Mouse (Mus musculus) 3134 (cell line): ENCODE measurements at regions not wholly inside any gene's neighbourhood (a gene's known extent, or its start where the extent isn't known, plus 50 kb on each side); places are given as distances from the start of the nearest gene placed in this dataset.
A peak's percentile ranks its signal among the peaks of the same experiment; 100 is the strongest.
"Not testable (repeated sequence)": the region's sequence is repeated elsewhere in the genome, so short reads cannot be mapped to it uniquely, and the experiment has no call there.

Source experiments
- DNase-seq: peaks from one replicate; pipeline ENCODE4 v3.0.0-alpha.2; 2011; ENCODE audit warnings: low spot score; ENCODE audit not compliant: insufficient read length; ENCODE audit errors: extremely low read depth

DNA sequence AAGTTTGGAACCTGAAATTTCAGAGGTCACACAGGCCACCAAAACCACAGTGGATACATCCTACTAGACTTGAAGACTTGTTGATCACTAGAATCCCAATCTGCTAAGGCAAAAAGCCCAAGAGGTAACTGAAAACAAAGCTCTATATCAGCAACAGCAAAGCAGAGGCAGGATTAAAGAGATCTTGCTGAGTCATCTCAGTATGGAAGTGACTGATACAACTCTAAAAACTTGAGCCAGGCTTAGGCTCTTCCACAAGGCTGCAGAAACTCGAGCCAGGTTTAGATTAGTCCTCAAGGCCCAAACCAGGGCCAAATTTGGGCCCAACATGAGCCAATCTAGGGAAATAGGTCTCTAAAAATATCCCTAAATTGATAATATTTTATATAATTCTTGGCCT lies 56.2 kb downstream of the Speer3 start:
- DNase-seq, result no peak

DNA sequence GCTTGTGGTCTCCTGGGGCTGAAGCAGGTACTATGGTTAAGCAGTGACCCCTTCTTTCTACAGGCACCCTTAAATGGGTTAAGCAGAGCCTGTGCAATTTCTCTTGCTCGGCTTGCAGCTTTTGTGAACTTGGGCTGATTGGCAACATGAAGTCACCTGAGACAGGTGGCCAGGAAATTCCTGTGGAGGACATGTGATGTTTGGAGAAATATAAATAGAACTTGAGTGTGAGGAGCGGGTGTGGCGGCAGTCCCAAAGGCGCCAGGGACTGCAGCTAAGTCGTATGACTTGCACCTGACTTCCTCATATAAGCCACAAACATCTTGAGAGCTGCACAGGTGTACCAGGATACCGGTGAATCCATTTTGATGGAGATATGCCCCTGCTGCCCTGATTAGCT lies 88.8 kb downstream of the Speer3 start:
- DNase-seq, result not testable (repeated sequence)

- no peak for DNase-seq
These were observed 97.0 kb downstream of the Speer3 start for GRCm38 (mm10) chr5:13888415-13888814.

GRCm38 (mm10) chr5:13908257-13908656 lies 116.8 kb upstream of the Sema3e start:
- DNase-seq, result no peak

- no peak for DNase-seq
These were observed 107.7 kb upstream of the Sema3e start for GRCm38 (mm10) chr5:13917355-13917754.

GRCm38 (mm10) chr5:13922295-13922694 lies 102.8 kb upstream of the Sema3e start:
- DNase-seq, result no peak

DNA sequence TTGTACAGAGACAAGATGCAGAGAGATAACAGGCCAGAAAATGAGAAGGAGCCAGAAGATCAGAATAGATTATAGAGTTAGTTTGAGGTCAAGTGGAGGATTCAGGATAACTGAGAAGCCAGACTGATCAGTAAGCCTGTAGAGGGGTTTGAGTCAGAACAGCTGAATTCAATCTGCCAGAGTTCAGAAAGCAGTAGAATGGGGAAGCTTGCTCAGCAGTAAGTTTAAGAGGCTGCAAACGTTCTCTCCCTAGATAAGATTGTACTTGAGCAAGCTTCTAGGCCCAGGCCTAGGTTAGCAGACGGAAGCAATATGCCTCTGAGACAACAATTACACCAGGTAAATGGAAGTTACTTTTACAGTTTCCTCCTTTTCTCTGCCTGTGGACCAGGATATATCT lies 94.1 kb upstream of the Sema3e start:
- no peak for DNase-seq

- no peak for DNase-seq
These were observed 73.7 kb upstream of the Sema3e start for GRCm38 (mm10) chr5:13951346-13951745.

DNA sequence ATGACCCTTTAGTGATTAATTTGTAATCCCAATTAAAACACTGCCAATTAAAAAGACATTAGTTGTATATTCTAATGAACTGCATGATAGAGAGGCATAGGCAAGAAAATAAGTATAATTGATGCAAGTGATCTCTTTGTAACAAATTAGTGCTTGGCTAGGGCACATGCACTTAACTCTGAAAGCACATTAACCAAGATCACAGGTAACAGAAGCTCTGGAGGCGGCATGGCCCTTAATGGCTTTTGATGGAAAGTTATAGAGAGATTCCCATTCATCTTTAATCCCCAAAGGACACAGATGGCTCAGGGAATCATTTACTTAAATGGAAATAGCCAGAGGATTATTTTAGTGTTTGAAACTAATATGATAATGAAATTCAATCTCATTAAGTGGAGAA lies 69.5 kb upstream of the Sema3e start:
- DNase-seq, result no peak

DNA sequence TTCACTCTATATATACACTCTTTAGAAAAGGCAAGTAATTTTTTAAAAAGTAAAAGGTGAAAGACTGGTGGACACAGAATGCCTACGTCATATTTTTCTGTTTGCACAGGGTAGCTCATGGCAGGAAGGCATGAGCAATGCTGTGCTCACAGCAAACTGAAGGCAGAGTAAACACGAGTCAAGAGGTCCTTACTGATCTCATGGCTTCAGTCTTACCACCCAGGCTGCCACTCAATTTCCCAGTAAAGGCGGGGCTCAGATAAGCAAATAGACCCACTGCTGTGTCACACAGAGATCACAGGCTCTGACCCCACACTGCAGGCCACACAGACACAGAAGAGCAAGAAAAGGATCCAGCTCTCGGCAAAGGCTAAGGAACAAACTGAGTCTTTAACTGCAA lies 65.5 kb upstream of the Sema3e start:
- DNase-seq, result no peak

DNA sequence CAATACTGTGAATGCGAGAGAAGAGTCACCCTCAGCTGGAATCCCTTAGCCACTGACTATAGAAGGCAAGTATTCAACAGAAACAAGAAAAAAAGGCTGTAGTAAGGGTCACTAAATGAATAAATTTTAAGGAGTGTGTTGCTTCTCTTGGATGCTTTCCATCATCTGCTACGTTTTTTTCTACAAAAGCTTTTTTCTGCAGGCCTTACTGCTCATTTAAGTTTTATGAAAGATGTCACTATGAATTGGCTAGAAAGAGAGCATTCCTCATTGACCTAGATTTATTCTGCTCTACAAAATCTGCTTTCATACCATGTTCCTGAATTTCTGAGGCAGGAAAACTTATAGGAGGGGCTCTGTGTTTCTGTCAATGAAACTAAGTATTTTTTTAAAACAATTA lies 59.2 kb upstream of the Sema3e start:
- no peak for DNase-seq

DNA sequence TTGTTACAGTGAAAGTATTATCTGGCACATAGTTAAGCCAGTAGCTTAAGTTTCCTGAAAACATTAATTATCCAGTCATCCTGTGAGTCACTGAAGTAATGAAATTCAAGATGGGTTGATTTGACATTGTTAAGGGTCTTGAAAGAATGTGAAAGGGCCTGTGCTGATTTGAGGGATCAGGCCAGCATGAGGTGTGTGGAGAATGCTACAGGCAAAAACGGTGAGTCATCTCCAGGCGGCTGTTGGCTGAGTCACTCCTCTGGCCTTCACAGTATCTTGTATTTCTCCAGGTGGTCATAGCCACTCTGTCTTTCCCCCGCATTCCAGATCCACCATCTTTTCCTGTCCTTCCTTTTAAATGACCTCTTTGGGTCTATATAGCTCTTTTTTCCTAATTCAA lies 50.4 kb upstream of the Sema3e start:
- peak; percentile 62 for DNase-seq
